Mouse (Mus musculus) G1E (cell line): ENCODE data around the gene Pax4.

ENCODE experiments used
- CTCF ChIP-seq: IDR thresholded peaks from 2 replicates; pipeline ENCODE4 v1.5.1; 2012; ENCODE audit warnings: low read depth, low read length, inconsistent platforms, mixed read lengths
- GATA1 ChIP-seq: IDR thresholded peaks from 2 replicates; pipeline ENCODE4 v1.6.1; 2012; ENCODE audit warnings: borderline replicate concordance, low read length, inconsistent platforms, mixed read lengths
- GATA2 ChIP-seq: IDR thresholded peaks from 2 replicates; pipeline ENCODE4 v1.6.1; 2012; ENCODE audit warnings: low read depth, low read length, inconsistent platforms, borderline replicate concordance
- POLR2AphosphoS5 ChIP-seq: IDR thresholded peaks from 2 replicates; pipeline ENCODE4 v1.6.1; 2012; ENCODE audit warnings: low read depth, low read length, inconsistent platforms; ENCODE audit not compliant: insufficient replicate concordance
- TAL1 ChIP-seq: conservative IDR thresholded peaks from 2 replicates; pipeline ENCODE4 v1.6.1; 2012; ENCODE audit warnings: low read depth, low read length, inconsistent platforms, mixed read lengths

GRCm38 (mm10) chr6:28486008-28486407 lies 36.9 kb upstream of the Pax4 start:
- TF ChIP-seq CTCF (no peak), GATA1 (no peak), POLR2AphosphoS5 (no peak), GATA2 (no peak), TAL1 (no peak)
